Mouse (Mus musculus): ENCODE measurements at regions not wholly inside any gene's neighbourhood (a gene's known extent, or its start where the extent isn't known, plus 50 kb on each side); places are given as distances from the start of the nearest gene placed in this dataset.

- TF ChIP-seq CTCF (IDR thresholded peaks at IDR 0.05; ENCODE audit: low read depth) (no peak), EP300 (IDR thresholded peaks at IDR 0.05; ENCODE audit: low read depth) (no peak)
These were observed 73.9 kb upstream of the Wscd1 start for GRCm38 (mm10) chr11:71675714-71676313.
